Mouse (Mus musculus) liver, embryonic 12.5 days (tissue): ENCODE data around the gene Mis18bp1. TPM values are rescaled to one million over a fixed set of nuclear protein-coding genes. Genes with fewer than 3 reads are reported as not detected.
A peak's percentile ranks its signal among the peaks of the same experiment; 100 is the strongest.
"Not testable (repeated sequence)": the region's sequence is repeated elsewhere in the genome, so short reads cannot be mapped to it uniquely, and the experiment has no call there.

Source experiments
- ATAC-seq: fragments of 200-750 bp; cut with Nextera tagmentation; 2 replicates; pipeline ENCODE4 v1.8.0; 2017; ENCODE audit warnings: moderate number of reproducible peaks, mild to moderate bottlenecking, moderate library complexity
- H3K27ac ChIP-seq: fragments of 300-500 bp; sonication (generic); 2 replicates; pipeline ENCODE4 v1.5.1; 2016; ENCODE audit warnings: mild to moderate bottlenecking
- H3K27me3 ChIP-seq: fragments of 300-500 bp; sonication (generic); replicated peaks from 2 replicates; pipeline ENCODE4 v1.6.1; 2016; ENCODE audit warnings: mild to moderate bottlenecking, moderate library complexity
- H3K36me3 ChIP-seq: fragments of 300-500 bp; sonication (generic); 2 replicates; pipeline ENCODE4 v1.6.1; 2016; ENCODE audit warnings: mild to moderate bottlenecking, moderate library complexity
- H3K4me1 ChIP-seq: fragments of 300-500 bp; sonication (generic); 2 replicates; pipeline ENCODE4 v1.6.1; 2016
- H3K4me2 ChIP-seq: fragments of 300-500 bp; sonication (generic); 2 replicates; pipeline ENCODE4 v1.6.1; 2016; ENCODE audit warnings: mild to moderate bottlenecking, moderate library complexity
- H3K4me3 ChIP-seq: fragments of 300-500 bp; sonication (generic); 2 replicates; pipeline ENCODE4 v1.5.1; 2016; ENCODE audit warnings: mild to moderate bottlenecking, moderate library complexity
- H3K9ac ChIP-seq: fragments of 300-500 bp; sonication (generic); 2 replicates; pipeline ENCODE4 v1.6.1; 2016; ENCODE audit warnings: mild to moderate bottlenecking, moderate library complexity
- H3K9me3 ChIP-seq: fragments of 300-500 bp; sonication (generic); replicated peaks from 2 replicates; pipeline ENCODE4 v1.6.1; 2016; ENCODE audit warnings: mild to moderate bottlenecking, moderate library complexity
- WGBS: fragments of 180-500 bp; shearing (Covaris S2); methylation state at CpG from one replicate; pipeline ENCODE4 v1.1.7; 2016; ENCODE audit not compliant: insufficient replicate concordance; 5-methylcytosine and 5-hydroxymethylcytosine counted together
- polyA plus RNA-seq: library from polyadenylated mRNA; unstranded; fragments of >200 nt; fragmentation: Nextera tagmentation; extraction: Ambion mirVana; gene quantifications from 2 replicates; pipeline ENCODE4 v1.2.1, GENCODE M21; 2016

Gene Mis18bp1
- 43.4 and 46.1 TPM in 2 replicates for polyA plus RNA-seq

- H3K36me3 ChIP-seq, result peaks cover 6% of the 10 kb centered on the region; the same call in 1 of the 2 replicates
- H3K4me3 ChIP-seq, result peak within 1 kb of the TSS; percentile 94
- under 1% methylated on average over 70 of the region's 70 CpGs for WGBS
- peak within 1 kb of the TSS; percentile 89 for H3K9ac ChIP-seq
- peaks cover 28% of the 10 kb centered on the region for H3K4me1 ChIP-seq
- no peaks in the 10 kb centered on the region for H3K27me3 ChIP-seq
- H3K9me3 ChIP-seq, result no peaks in the 10 kb centered on the region
- ATAC-seq, result peak; percentile 97
- H3K4me2 ChIP-seq, result peak within 1 kb of the TSS; percentile 84
- H3K27ac ChIP-seq, result peak within 1 kb of the TSS; percentile 96
These were observed at the start of gene Mis18bp1 for GRCm38 (mm10) chr12:65172021-65172951. Gene Mis18bp1 (minus strand): TSS chr12:65172604.

GRCm38 (mm10) chr12:65216404-65216840 is 44.0 kb upstream of the Mis18bp1 start:
- Histone ChIP-seq H3K4me1 (no peaks in the 10 kb centered on the region), H3K9me3 (no peaks in the 10 kb centered on the region), H3K4me3 (no peak overlapping the region), H3K27me3 (no peaks in the 10 kb centered on the region), H3K4me2 (no peak overlapping the region), H3K9ac (no peak overlapping the region), H3K36me3 (no peaks in the 10 kb centered on the region), H3K27ac (no peak overlapping the region)
- 76% methylated on average over 6 of the region's 6 CpGs for WGBS
- ATAC-seq, result no peak

- Histone ChIP-seq H3K27me3 (no peaks in the 10 kb centered on the region), H3K36me3 (no peaks in the 10 kb centered on the region), H3K4me3 (no peak overlapping the region), H3K9ac (no peak overlapping the region), H3K4me2 (no peak overlapping the region), H3K4me1 (no peaks in the 10 kb centered on the region), H3K27ac (no peak overlapping the region), H3K9me3 (no peaks in the 10 kb centered on the region)
- WGBS, result 81% methylated on average over 1 of the region's 1 CpGs
- ATAC-seq, result no peak
These were observed 34.0 kb upstream of the Mis18bp1 start for GRCm38 (mm10) chr12:65206431-65206830.

- Histone ChIP-seq H3K9me3 (no peaks in the 10 kb centered on the region), H3K4me1 (no peaks in the 10 kb centered on the region), H3K9ac (no peak overlapping the region), H3K27me3 (no peaks in the 10 kb centered on the region), H3K36me3 (no peaks in the 10 kb centered on the region), H3K4me3 (no peak overlapping the region), H3K4me2 (no peak overlapping the region), H3K27ac (no peak overlapping the region)
- 83% methylated on average over 2 of the region's 2 CpGs for WGBS
- ATAC-seq, result no peak
These were observed 29.4 kb upstream of the Mis18bp1 start for GRCm38 (mm10) chr12:65201812-65202211.

- Histone ChIP-seq H3K9ac (no peak overlapping the region), H3K4me1 (no peaks in the 10 kb centered on the region), H3K27ac (no peak overlapping the region), H3K36me3 (no peaks in the 10 kb centered on the region), H3K27me3 (no peaks in the 10 kb centered on the region), H3K4me2 (no peak overlapping the region), H3K4me3 (no peak overlapping the region), H3K9me3 (no peaks in the 10 kb centered on the region)
- no peak for ATAC-seq
- 64% methylated on average over 5 of the region's 5 CpGs for WGBS
These were observed 21.7 kb upstream of the Mis18bp1 start for GRCm38 (mm10) chr12:65194003-65194530.

GRCm38 (mm10) chr12:65189213-65189612 is 16.8 kb upstream of the Mis18bp1 start:
- H3K4me1 ChIP-seq, result no peaks in the 10 kb centered on the region
- 58% methylated on average over 2 of the region's 2 CpGs for WGBS
- H3K9ac ChIP-seq, result no peak overlapping the region
- H3K27ac ChIP-seq, result no peak overlapping the region
- no peak overlapping the region for H3K4me3 ChIP-seq
- H3K4me2 ChIP-seq, result no peak overlapping the region
- no peaks in the 10 kb centered on the region for H3K9me3 ChIP-seq
- H3K36me3 ChIP-seq, result no peaks in the 10 kb centered on the region
- no peak for ATAC-seq
- H3K27me3 ChIP-seq, result no peaks in the 10 kb centered on the region

- Histone ChIP-seq H3K4me2 (no peak overlapping the region), H3K27me3 (no peaks in the 10 kb centered on the region), H3K36me3 (no peaks in the 10 kb centered on the region), H3K4me3 (no peak overlapping the region), H3K9me3 (no peaks in the 10 kb centered on the region), H3K9ac (no peak overlapping the region), H3K27ac (no peak overlapping the region), H3K4me1 (no peaks in the 10 kb centered on the region)
- WGBS, result 58% methylated on average over 3 of the region's 3 CpGs
- no peak for ATAC-seq
These were observed 15.0 kb upstream of the Mis18bp1 start for GRCm38 (mm10) chr12:65187365-65187764.

GRCm38 (mm10) chr12:65173736-65174135 is 1.3 kb upstream of the Mis18bp1 start:
- Histone ChIP-seq H3K36me3 (no peaks in the 10 kb centered on the region), H3K9me3 (no peaks in the 10 kb centered on the region), H3K4me1 (peaks cover 28% of the 10 kb centered on the region), H3K4me2 (peak overlapping the region; percentile 84), H3K9ac (0 out of 2 replicates have a peak overlapping the region, but pooled peaks have one; percentile 89), H3K27ac (peak overlapping the region; percentile 96), H3K27me3 (no peaks in the 10 kb centered on the region), H3K4me3 (peak overlapping the region; percentile 94)
- WGBS, result 88% methylated on average over 5 of the region's 5 CpGs
- no peak for ATAC-seq

- H3K27me3 ChIP-seq, H3K9me3 ChIP-seq, H3K36me3 ChIP-seq: not testable (repeated sequence)
- peaks cover 28% of the 10 kb centered on the region for H3K4me1 ChIP-seq
- peak overlapping the region; percentile 89 for H3K9ac ChIP-seq
- peak overlapping the region; percentile 84 for H3K4me2 ChIP-seq
- ATAC-seq, result peak; percentile 42
- whole genome bisulfite sequencing, result 11% methylated on average over 8 of the region's 8 CpGs
- peak overlapping the region; percentile 96 for H3K27ac ChIP-seq
- peak overlapping the region; percentile 94 for H3K4me3 ChIP-seq
These were observed 555 bp upstream of the Mis18bp1 start for GRCm38 (mm10) chr12:65172959-65173358.

GRCm38 (mm10) chr12:65136121-65136520 is 36.3 kb downstream of the Mis18bp1 start:
- H3K4me1 ChIP-seq, H3K4me3 ChIP-seq: not testable (repeated sequence)
- H3K36me3 ChIP-seq, result peaks cover 84% of the 10 kb centered on the region

GRCm38 (mm10) chr12:65119451-65119850 is 53.0 kb downstream of the Mis18bp1 start:
- ATAC-seq, result no peak
- 85% methylated on average over 5 of the region's 5 CpGs for WGBS
- no peak overlapping the region for H3K9ac ChIP-seq
- no peaks in the 10 kb centered on the region for H3K9me3 ChIP-seq
- no peak overlapping the region for H3K4me3 ChIP-seq
- peaks cover 87% of the 10 kb centered on the region for H3K36me3 ChIP-seq
- H3K27me3 ChIP-seq, result no peaks in the 10 kb centered on the region
- no peak overlapping the region for H3K27ac ChIP-seq
- H3K4me1 ChIP-seq, result no peaks in the 10 kb centered on the region
- no peak overlapping the region for H3K4me2 ChIP-seq

More at GRCm38 (mm10) chr12:65136121-65136520, 36.3 kb downstream of the Mis18bp1 start:
- not testable (repeated sequence) for H3K27ac ChIP-seq, H3K4me2 ChIP-seq, H3K9me3 ChIP-seq, H3K9ac ChIP-seq, H3K27me3 ChIP-seq, ATAC-seq
- 94% methylated on average over 4 of the region's 4 CpGs for WGBS

- H3K9me3 ChIP-seq, result no peaks in the 10 kb centered on the region
- H3K4me3 ChIP-seq, result no peak overlapping the region
- H3K27me3 ChIP-seq, result no peaks in the 10 kb centered on the region
- no peak overlapping the region for H3K9ac ChIP-seq
- WGBS, result 82% methylated on average over 7 of the region's 7 CpGs
- H3K27ac ChIP-seq, result no peak overlapping the region
- peaks cover 88% of the 10 kb centered on the region for H3K36me3 ChIP-seq
- H3K4me2 ChIP-seq, result no peak overlapping the region
- ATAC-seq, result no peak
- no peaks in the 10 kb centered on the region for H3K4me1 ChIP-seq
These were observed 53.4 kb downstream of the Mis18bp1 start for GRCm38 (mm10) chr12:65118968-65119367.
